Mouse (Mus musculus) splenic B cell, adult 2 months (primary cell): Measurements from ENCODE around the gene Card10.

ENCODE experiments used
- DNase-seq: peaks from one replicate; pipeline ENCODE4 v3.0.0-alpha.2; 2011; ENCODE audit warnings: low read depth, low spot score
- H3K27me3 ChIP-seq: 2 replicates; pipeline ENCODE4 v1.6.1; 2012; ENCODE audit warnings: mild to moderate bottlenecking, low read length, moderate library complexity, mixed read lengths; ENCODE audit not compliant: control insufficient read depth, poor library complexity, insufficient read depth, severe bottlenecking
- H3K36me3 ChIP-seq: 2 replicates; pipeline ENCODE4 v1.6.1; 2012; ENCODE audit warnings: mild to moderate bottlenecking, low read length, moderate library complexity, mixed read lengths; ENCODE audit not compliant: control insufficient read depth, poor library complexity, insufficient read depth, severe bottlenecking

Gene Card10

GRCm38 (mm10) chr15:78841161-78841790 lies 38.4 kb upstream of the Card10 start:
- no peaks in the 10 kb centered on the region; the same call in 1 of the 2 replicates for H3K27me3 ChIP-seq
- no peaks in the 10 kb centered on the region for H3K36me3 ChIP-seq
- no peak for DNase-seq

GRCm38 (mm10) chr15:78840751-78841150 lies 37.9 kb upstream of the Card10 start:
- no peak for DNase-seq
- H3K36me3 ChIP-seq = no peaks in the 10 kb centered on the region
- no peaks in the 10 kb centered on the region; the same call in 1 of the 2 replicates for H3K27me3 ChIP-seq

- no peaks in the 10 kb centered on the region; the same call in 1 of the 2 replicates for H3K27me3 ChIP-seq
- no peak for DNase-seq
- no peaks in the 10 kb centered on the region for H3K36me3 ChIP-seq
Measured at GRCm38 (mm10) chr15:78840241-78840640, 37.4 kb upstream of the Card10 start.

GRCm38 (mm10) chr15:78839744-78840143 lies 36.9 kb upstream of the Card10 start:
- Histone ChIP-seq H3K27me3 (no peaks in the 10 kb centered on the region; the same call in 1 of the 2 replicates), H3K36me3 (no peaks in the 10 kb centered on the region)
- DNase-seq = no peak

- H3K27me3 ChIP-seq = no peaks in the 10 kb centered on the region; the same call in 1 of the 2 replicates
- no peak for DNase-seq
- no peaks in the 10 kb centered on the region for H3K36me3 ChIP-seq
Measured at GRCm38 (mm10) chr15:78836086-78836621, 33.3 kb upstream of the Card10 start.

- Histone ChIP-seq H3K27me3 (no peaks in the 10 kb centered on the region; the same call in 1 of the 2 replicates), H3K36me3 (no peaks in the 10 kb centered on the region)
- DNase-seq = no peak
Measured at GRCm38 (mm10) chr15:78835200-78836085, 32.6 kb upstream of the Card10 start.

- no peak for DNase-seq
- H3K27me3 ChIP-seq = no peaks in the 10 kb centered on the region
- no peaks in the 10 kb centered on the region for H3K36me3 ChIP-seq
Measured at GRCm38 (mm10) chr15:78834233-78835005, 31.6 kb upstream of the Card10 start.

- no peak for DNase-seq
- H3K36me3 ChIP-seq = no peaks in the 10 kb centered on the region
Measured at GRCm38 (mm10) chr15:78833582-78833981, 30.7 kb upstream of the Card10 start.

GRCm38 (mm10) chr15:78832701-78833123 lies 29.9 kb upstream of the Card10 start:
- Histone ChIP-seq H3K36me3 (no peaks in the 10 kb centered on the region), H3K27me3 (no peaks in the 10 kb centered on the region)
- DNase-seq = no peak

More at GRCm38 (mm10) chr15:78833582-78833981, 30.7 kb upstream of the Card10 start:
- no peaks in the 10 kb centered on the region for H3K27me3 ChIP-seq

GRCm38 (mm10) chr15:78831720-78832657 lies 29.1 kb upstream of the Card10 start:
- Histone ChIP-seq H3K27me3 (no peaks in the 10 kb centered on the region), H3K36me3 (no peaks in the 10 kb centered on the region)
- DNase-seq = no peak

- DNase-seq = no peak
- no peaks in the 10 kb centered on the region for H3K27me3 ChIP-seq
- no peaks in the 10 kb centered on the region for H3K36me3 ChIP-seq
Measured at GRCm38 (mm10) chr15:78830742-78831719, 28.2 kb upstream of the Card10 start.

- H3K36me3 ChIP-seq = no peaks in the 10 kb centered on the region
- no peaks in the 10 kb centered on the region for H3K27me3 ChIP-seq
- no peak for DNase-seq
Measured at GRCm38 (mm10) chr15:78829636-78830035, 26.8 kb upstream of the Card10 start.

GRCm38 (mm10) chr15:78828315-78828714 lies 25.5 kb upstream of the Card10 start:
- no peaks in the 10 kb centered on the region for H3K27me3 ChIP-seq
- DNase-seq = no peak

More at GRCm38 (mm10) chr15:78828315-78828714, 25.5 kb upstream of the Card10 start:
- H3K36me3 ChIP-seq = no peaks in the 10 kb centered on the region
